Mouse (Mus musculus): ENCODE measurements at regions not wholly inside any gene's neighbourhood (a gene's known extent, or its start where the extent isn't known, plus 50 kb on each side); places are given as distances from the start of the nearest gene placed in this dataset.
"Not testable (repeated sequence)": the region's sequence is repeated elsewhere in the genome, so short reads cannot be mapped to it uniquely, and the experiment has no call there.

DNA sequence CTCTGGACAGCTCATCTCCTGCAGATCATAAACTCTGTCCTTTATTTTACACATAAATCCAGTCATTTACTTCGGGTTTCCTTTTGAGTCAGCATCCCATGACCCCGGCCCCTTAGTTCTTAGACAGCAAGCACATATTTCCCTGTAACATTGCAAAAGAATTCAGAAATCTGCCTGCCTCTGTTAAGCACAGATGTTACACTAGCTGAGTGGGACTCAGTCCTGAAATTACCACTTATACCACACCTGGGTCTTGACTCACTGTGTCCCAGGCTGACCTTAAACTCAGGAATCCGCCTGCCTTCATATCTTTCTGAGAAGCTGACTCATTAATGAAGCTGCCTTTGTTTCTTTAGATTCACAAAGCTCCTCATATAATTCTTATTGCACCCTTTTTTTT, 139.9 kb downstream of the Sptssa start:
- no peak for DNase-seq

DNA sequence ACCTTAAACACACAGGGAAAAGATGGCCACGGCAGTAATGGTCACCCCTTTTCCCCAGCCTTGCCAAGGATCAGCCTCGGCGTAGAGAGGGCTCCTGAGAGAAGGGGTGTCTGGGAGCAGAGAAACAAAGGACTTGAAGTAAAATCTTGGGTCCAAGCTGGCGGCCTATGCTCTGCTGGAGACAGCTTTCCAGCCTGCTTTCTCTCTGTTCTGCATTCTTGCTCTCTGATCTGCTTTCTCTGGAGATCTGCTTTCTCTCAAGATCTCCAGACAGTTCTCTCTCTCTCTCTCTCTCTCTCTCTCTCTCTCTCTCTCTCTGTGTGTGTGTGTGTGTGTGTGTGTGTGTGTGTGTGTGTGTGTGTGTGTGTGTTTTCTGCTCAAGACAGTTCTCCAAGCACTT, 140.3 kb downstream of the Sptssa start:
- not testable (repeated sequence) for DNase-seq

DNA sequence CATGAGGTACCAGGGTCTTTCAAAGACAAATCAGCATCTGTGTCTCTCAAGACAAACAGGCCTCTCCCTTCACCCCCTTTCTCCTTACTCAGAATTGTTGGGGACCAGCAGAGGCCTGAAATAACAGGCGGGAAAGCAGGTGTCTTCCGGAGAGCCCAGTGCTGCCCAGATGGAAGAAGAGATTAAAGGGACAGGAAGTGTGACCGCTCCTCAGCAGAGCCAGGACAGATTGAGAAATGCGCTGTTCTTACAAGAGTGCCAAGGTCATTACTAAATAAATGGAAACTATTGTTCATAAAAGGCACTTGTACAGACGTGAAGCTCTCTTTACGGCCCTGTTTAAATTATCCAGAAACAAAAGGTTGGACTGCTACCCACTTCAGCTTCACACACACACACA, 146.5 kb downstream of the Sptssa start:
- DNase-seq = peak; percentile 22

GRCm38 (mm10) chr12:54502775-54503174, 153.6 kb downstream of the Sptssa start:
- no peak for DNase-seq

DNA sequence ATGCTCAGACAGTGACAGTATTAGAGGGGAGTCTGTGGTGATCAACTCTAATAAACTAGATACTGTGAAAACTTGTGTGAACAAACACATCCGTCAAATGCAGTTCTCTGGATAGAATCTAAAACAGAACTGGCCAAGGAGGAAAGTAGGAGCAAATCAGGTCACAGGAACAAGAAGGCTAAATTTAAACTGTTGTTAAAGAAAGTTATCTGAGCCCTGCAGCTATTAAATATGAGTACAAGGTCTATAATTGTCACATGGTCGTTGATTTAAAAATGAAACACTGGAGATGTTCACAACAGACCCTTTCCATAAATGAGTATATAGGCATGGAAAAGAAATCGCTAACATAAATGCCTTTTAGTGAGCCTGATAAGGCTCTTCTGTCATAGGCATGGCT, 156.4 kb downstream of the Sptssa start:
- DNase-seq = no peak

DNA sequence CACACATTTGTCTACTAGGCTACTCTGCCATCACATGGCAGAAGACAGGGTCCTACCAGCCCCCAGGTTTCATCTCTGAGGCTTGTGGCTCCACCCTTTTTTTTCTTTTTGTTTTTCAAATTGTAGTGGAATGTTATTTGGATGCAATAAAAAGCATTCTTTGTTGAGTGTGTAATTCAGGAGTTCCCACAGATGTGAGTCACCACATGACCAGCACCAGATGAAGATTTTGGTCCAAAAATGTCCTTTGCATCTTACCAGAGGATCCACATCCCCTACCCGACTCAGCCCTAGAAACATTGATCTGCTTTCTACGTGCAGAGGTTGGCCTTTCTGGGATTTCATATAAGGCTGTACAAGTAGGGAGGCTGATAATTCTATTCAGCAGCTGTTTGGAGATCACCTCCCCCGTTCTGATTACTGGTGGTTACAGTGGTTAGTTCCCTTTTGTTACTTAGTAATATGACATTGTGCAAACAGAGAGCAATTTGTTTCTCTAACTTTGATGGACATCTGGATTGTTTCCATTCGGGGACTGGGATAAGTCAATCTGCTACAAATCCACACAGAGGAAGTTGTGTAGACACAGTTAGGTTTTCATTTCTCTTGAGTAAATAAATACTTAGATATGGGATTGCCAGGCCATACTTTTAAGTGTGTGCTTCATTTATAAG, 160.5 kb downstream of the Sptssa start:
- no peak for DNase-seq

GRCm38 (mm10) chr12:54494756-54495375, 161.5 kb downstream of the Sptssa start:
- DNase-seq = no peak

DNA sequence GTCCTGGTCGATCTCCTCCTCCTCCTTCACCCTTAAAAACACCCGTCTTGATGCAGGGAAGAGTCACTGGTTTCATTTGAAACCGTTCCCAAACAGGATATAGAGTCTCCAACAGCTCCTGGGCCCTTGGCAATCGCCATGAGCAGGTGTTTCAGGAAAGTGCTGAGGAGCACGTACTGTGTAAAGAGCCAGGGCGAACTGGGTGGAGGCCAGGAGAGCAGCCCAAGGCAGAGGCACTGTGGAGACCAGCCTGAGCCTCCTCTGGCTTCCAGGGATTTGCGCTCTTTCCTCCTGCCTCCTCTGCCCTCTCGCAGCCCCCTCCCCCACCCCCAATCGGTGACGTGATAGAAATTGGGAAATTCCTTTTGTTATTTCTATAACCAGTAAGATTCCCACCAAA, 163.6 kb downstream of the Sptssa start:
- DNase-seq = no peak

GRCm38 (mm10) chr12:54490460-54490859, 165.9 kb downstream of the Sptssa start:
- DNase-seq = no peak

- DNase-seq = peak; percentile 86
Observed at GRCm38 (mm10) chr12:54489675-54490074, 166.7 kb downstream of the Sptssa start.

GRCm38 (mm10) chr12:54487689-54488088, 168.7 kb downstream of the Sptssa start:
- DNase-seq = no peak

GRCm38 (mm10) chr12:54482020-54482419, 174.4 kb downstream of the Sptssa start:
- peak; percentile 52 for DNase-seq

GRCm38 (mm10) chr12:54479841-54480240, 176.5 kb downstream of the Sptssa start:
- DNase-seq = peak; percentile 54

DNA sequence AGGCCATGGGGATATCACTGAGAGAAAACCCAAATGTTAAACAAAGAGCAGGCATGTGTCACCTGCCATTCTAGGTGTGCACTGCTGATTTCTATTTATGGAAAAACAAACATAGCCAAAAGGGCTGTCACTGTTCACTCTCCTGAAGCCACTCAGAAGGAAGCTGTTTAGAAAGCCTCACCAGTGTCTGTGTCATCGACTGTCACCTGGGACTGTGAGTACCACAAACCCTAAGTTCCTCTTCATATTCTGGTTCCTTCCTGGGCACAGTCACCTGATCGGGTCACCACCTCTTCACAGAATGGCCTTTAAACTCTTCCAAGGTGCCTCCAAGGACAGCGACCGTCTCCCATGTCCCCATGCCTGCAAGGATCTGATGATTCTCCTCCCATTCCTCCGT, 183.5 kb downstream of the Sptssa start:
- DNase-seq = no peak

- DNase-seq = no peak
Observed at GRCm38 (mm10) chr12:54472407-54472806, 184.0 kb downstream of the Sptssa start.

DNA sequence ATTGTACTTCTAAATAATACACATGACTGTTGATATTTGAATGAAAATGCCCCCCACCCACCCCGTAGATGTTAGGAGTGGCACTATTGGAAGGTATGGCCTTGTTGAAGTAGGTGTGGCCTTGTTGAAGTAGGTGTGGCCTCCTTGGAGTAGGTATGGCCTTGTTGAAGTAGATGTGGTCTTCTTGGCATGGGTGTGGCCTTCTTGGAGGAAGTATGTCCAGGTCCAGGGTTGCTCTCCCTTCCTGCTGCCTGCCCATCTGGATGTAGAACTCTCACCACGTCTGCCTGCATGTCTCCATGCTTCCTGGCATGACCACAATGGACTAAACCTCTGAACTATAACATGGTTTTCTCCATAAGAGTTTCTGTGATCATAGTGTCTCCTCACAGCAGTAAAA, 188.7 kb downstream of the Sptssa start:
- no peak for DNase-seq

DNA sequence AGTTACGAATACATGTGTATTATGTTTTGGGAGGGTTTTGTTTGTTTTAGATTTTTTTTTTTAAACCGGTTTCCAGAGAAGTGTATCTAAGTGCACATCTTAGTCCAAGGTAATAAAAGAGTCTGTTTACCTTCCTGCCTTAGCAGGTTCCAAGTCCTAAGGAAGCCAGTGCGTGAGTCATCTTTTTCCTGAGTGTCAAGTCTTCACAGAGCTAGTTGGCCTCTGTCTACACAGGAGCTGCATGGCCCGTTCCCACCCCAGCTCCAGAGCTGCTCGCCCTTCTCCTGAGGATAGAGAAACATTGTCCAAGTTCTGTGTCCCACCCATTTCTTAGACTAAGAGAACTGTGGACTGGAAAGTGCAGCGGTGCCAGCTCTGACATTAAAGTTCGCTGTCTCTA, 192.6 kb downstream of the Sptssa start:
- peak; percentile 43 for DNase-seq

DNA sequence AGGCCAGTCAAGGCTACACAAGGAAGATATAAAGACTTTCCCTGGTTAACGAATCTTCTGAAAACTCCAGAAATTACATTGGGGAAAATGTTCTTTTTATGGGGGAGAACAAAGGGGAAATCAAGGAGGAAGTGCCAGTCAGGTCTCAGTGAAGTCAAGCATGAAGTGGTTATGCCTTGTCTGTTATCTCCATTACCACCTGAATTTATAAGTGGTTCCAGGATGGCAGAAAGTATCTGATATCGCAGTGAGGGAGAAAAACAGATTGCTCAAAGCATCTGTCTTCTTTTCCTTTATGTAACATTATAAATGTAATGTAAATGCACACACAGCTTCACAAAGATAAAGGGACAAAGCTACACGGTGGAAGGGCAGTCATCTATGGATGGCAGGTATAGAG, 195.0 kb downstream of the Sptssa start:
- no peak for DNase-seq

DNA sequence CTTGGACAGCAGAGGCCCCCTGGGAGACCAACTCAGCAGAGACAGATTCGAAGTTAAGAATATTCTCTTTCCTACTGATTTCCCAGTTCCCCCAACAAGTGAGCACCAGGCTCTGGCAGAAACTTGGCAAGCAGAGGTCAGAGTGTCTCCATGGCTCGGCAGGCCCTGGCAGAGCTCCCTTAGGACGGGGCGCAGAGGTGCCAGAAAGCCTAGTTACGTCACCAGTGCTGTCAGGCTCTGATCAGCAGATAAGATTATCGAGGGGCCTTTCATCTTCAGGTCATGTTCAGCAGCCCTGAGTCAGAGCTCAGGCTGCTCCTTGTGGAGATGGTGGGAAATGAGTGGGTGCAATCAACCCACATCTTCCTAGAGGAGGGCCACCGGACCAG, 196.2 kb downstream of the Sptssa start:
- DNase-seq = peak; percentile 47

DNA sequence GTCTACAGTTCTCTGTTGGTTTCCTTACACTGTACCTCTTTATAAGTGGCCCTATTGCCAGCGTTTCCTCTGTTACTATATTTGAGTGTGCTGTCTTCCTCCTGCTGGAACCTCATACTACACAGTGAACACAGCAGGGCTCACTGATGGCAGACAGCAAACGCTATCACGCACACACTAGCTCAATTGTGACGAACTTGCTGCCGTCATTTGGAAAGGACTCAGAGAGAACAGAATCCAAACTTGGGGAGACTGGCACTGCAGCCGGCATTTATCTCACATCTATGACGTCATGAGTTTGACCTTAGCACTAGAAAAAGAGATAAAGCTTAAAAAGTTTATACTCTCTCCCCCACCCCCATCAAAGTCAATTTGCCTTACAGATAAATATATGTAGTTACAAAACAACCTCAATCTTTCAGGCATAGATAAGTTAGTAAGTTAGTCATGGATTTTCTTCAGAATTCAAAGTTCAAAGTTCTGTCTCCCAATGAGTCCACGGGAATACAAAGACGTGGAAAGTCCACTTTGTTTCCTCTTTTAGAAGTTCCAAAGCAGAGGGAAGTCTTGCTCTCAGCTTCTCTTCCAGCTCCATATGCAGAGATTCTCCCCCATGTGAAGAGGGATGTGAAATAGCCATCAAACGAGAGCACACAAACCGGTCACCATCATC, 196.8 kb downstream of the Sptssa start:
- no peak for DNase-seq

GRCm38 (mm10) chr12:54456731-54457130, 199.6 kb downstream of the Sptssa start:
- DNase-seq = no peak

- no peak for DNase-seq
Observed at GRCm38 (mm10) chr12:54454606-54455005, 201.8 kb downstream of the Sptssa start.

- DNase-seq = no peak
Observed at GRCm38 (mm10) chr12:54453343-54453742, 203.0 kb downstream of the Sptssa start.

DNA sequence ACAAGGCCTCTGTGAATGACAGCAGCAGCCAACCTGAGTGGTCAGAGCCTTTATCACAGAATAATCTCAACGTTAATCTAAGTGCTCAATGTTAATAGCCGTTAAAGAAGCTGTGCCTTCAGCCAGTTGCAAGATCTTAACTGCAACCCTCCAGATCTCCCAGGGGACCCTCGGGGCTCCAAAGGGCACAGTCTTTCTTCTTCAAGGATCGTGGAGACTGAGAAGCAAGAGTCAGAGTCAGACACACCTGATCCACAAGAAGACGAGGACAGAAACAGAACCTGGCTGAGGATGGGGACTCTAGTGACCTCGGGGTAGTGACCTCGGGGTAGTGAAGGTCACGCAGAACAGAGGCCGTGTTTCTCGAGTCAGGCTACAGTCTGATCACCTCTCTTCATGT, 206.0 kb downstream of the Sptssa start:
- DNase-seq = no peak

Data from kidney, postnatal 14 days (tissue).